Mouse (Mus musculus): ENCODE results near the gene Fam92b.

DNA sequence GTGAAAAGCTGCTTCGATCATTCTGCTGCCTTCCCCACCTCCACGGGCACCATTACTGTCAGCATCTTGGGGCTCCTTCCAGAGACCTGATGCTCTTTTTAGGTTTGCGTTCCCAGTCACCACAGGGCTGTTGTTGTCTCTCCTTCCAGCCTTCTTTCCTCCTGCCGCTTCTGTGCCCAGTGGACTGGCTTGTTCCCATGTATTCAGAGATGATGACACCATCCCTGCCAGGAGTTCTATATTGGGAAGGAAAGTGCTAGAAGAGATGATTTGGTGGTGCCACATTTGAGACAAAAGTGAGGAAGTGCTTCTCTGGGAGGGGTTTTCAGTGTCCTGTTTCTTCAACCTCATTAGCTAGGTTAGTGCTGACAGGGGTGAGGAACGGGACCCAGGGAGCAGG lies 58.4 kb downstream of the Fam92b start:
- TF ChIP-seq CTCF (IDR thresholded peaks at IDR 0.05; ENCODE audit: extremely low read depth, insufficient read depth, insufficient read length, insufficient replicate concordance) = no peak
- no peak for TF ChIP-seq POLR2A (IDR thresholded peaks at IDR 0.05; ENCODE audit: low read depth, low read length)

All from spleen, adult 2 months (tissue).